Mouse (Mus musculus): ENCODE results near the gene Tmod1.
A peak's percentile ranks its signal among the peaks of the same experiment; 100 is the strongest.

Gene Tmod1

DNA sequence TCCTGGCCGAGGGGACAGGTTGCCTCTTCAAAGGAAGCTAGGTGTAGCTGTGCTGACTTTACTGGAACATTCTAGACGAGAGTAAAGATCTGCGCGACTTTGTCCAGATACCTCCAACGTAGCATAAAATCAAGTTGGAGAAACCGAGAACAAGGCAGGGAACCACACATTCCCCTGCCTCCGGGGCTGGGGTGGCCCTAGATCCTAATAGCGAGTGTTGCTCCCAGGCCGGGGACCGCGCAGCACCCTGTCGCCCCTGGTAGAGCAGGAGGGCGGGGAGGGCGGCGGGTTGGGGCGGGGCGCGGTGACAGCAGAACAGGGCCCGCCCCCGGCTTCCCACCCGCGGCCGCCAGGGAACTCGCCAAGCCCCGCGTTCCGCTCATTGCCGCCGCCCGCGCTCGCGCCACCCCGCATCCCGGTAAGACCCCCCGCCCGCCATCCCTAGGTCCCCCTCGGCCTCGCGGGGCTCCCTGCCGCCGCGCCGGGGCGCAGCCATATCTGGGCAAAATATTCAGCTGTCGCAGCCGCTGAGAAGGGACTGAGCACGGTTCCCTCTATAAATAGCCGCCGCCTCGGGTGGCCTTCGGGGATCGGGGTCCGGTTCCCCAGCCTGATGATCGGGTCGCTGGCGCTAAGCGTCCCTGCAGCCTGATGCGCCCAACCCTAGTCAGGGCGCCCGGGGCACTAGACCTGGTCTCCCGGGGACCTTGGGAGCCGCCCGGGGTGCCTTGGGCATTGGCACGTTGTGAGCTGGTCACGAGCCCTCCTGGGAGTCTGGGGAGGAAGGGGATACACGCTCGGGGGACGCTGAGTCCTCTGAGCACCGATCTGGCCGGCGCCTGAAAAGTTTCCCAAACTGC, at the start of gene Tmod1:
Gene Tmod1 (plus strand): TSS at position 44 of the 860 bp plus-strand sequence.
- DNase-seq (ENCODE audit: low read depth): no peak

- no peak for DNase-seq (ENCODE audit: low read depth)
These were observed 48.2 kb upstream of the Tmod1 start for GRCm38 (mm10) chr4:45990427-45991135.

DNA sequence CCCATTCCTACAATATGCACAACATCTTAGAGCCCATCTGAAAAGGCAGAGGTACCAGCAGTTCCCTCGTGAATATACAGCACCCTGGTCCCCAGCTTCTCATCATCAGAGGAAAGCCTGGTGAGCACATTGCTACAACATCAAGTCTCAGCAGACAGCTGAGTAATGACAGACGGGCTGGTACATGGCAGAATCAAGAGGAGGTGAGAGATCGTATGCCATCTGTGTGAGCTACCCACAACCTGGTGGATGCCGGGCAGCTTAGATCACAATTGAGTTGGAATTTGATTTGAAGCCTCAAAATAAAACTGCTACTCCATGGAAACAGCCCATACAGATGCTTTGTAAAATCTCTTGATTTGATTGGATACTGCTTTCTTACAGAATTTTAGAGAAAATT, 40.2 kb upstream of the Tmod1 start:
- no peak for DNase-seq (ENCODE audit: low read depth)

- no peak for DNase-seq (ENCODE audit: low read depth)
These were observed 30.5 kb upstream of the Tmod1 start for GRCm38 (mm10) chr4:46008142-46008793.

GRCm38 (mm10) chr4:46011698-46012097, 27.0 kb upstream of the Tmod1 start:
- DNase-seq (ENCODE audit: low read depth): no peak

DNA sequence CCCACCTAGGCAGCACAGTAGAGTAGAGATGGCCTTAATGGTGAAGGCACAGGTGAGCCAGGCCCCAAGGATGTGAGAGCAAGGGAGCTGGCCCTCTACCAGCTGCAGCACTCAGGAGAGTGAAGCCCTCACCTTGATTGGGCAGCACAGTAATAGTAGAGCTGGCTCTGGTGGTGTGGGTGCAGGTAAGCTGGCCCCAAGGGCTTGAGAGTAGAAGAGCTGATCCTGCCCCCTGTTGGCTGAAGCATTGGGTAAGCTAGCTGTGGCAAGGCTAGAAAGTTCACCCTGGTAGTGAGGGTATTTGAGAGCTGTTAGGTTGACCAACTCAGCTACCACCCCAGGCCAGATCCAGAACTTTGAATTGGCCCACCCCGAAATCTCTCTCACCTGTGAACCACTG, 23.1 kb upstream of the Tmod1 start:
- DNase-seq (ENCODE audit: low read depth): no peak

- DNase-seq (ENCODE audit: low read depth): peak; percentile 15
These were observed 15.7 kb upstream of the Tmod1 start for GRCm38 (mm10) chr4:46023021-46023481.

DNA sequence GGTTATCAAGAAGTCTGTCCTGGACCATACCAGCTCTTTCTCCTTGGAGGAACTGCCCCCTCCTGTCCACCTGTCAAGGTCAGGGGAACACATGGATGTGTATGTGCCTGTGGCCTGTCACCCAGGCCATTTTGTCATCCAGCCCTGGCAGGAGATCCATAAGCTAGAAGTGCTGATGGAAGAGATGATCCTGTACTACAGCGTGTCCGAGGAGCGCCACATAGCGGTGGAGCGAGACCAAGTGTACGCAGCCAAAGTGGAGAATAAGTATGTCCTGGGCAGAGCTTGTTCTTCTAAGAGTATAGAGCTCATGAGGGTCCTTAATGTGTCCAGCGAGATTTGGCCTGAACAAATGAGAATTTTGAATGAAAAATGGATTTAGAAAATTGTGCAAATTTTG, 12.8 kb upstream of the Tmod1 start:
- DNase-seq (ENCODE audit: low read depth): peak; percentile 52

DNA sequence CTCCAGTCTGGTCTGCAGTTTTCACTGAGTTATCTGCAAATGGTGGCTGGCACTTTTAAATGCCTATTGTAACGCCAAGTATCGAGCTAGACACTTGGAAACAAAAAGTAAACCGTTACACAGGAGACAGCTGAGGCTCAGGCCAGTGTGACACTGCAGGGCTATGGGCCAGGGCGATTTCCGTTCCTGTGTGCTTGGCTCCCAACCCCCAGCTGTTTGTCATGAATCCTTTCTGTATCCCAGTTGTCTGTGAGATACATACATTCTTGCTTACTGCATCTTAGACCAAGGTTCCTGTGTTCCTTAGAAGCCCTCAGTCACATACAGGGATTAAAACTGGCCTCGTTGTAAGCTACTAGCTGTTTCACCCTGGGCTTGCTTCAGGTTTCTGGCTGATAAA, 10.5 kb upstream of the Tmod1 start:
- DNase-seq (ENCODE audit: low read depth): no peak

DNA sequence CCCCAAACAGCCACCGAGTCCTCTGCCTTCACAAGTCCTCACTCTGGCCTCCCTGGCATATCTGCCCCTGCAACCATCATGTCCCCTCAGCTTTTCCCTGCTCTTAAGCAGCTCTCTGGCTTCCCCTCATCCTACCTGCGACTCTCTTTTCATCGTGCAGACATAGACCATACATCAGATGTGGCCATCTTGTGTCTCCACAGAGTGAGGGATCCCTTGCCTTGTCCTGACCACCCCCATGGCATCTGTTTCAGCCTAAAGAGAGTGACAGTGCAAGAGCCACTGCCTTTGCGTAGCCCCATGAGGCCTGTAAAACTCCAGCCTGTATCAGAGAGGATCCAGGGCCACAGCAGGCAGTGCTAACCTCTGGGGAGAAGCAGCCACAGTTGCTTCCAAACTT, 10.0 kb upstream of the Tmod1 start:
- DNase-seq (ENCODE audit: low read depth): no peak

- DNase-seq (ENCODE audit: low read depth): no peak
These were observed 9.2 kb upstream of the Tmod1 start for GRCm38 (mm10) chr4:46029552-46029951.

DNA sequence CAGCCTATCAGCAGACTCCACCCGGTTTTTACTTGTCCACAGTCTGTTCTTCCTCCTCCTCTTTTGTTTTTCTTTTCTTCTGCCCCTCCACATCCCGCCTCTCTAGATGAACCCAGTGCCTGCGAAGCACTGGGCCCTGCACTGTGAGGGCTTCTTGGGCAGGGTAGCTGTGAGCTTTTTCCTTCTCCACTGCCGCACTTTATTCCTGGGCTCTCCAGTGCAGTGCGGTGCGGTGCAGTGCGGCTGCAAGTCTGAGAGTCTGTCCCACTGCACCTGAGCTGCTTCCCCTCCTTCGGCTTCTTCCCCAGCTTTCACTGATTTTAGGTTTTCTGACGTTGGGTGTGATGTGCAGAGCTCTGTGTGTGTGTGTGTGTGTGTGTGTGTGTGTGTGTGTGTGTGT, 6.3 kb upstream of the Tmod1 start:
- no peak for DNase-seq (ENCODE audit: low read depth)

DNA sequence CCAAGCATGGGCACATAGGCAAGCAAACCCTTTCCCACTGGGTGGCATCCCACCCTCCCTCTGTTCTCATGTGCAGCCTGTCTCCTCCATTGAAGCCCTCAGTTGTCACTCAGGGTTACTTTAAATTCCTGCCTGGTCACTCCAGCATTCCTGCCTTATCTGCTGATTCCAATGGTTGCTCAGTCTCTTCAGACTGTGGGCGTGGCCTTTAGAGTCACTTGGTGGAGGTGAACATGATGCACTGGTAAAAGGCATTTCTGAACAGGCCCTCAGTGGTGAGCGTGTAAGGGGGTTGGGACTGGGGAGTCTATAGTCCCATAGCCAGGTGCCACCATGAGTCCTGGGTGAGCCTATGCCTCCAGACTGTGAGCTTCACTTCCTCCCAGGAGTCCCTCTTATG, 5.5 kb upstream of the Tmod1 start:
- DNase-seq (ENCODE audit: low read depth): no peak

GRCm38 (mm10) chr4:46038591-46038891, 194 bp upstream of the Tmod1 start:
- DNase-seq (ENCODE audit: low read depth): no peak

- DNase-seq (ENCODE audit: low read depth): no peak
These were observed 1.2 kb downstream of the Tmod1 start for GRCm38 (mm10) chr4:46039899-46040298.

DNA sequence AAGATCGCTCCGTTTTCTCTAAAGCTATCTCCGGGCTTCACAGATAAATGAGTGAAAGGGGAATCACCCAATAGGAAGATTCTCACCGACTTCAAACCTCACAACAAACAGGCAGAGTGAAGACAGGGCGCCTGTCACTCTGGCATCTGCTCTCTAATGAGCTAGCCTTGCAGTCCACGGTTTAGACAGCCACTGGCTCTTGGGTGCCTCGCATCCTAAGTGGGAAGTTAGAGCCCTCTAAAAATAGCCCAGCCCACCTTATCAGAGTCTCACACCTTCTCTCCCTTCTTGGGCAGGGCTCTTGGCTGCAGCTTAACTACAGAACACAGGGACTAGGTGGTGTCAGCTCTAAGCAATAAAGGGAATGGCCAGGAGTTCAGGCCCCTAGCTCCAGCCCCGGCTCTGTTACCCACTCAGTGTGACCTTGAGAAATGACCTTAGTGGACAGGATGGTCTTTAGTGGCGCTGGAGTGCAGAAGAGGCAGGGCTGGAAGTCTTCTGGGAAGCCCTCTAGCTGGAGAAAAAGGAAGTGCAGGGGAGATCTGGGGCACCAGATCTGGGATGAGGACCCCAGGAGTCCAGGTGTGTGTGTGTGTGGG, 2.0 kb downstream of the Tmod1 start:
- DNase-seq (ENCODE audit: low read depth): no peak

GRCm38 (mm10) chr4:46041761-46042504, 3.2 kb downstream of the Tmod1 start:
- DNase-seq (ENCODE audit: low read depth): peak; percentile 50

DNA sequence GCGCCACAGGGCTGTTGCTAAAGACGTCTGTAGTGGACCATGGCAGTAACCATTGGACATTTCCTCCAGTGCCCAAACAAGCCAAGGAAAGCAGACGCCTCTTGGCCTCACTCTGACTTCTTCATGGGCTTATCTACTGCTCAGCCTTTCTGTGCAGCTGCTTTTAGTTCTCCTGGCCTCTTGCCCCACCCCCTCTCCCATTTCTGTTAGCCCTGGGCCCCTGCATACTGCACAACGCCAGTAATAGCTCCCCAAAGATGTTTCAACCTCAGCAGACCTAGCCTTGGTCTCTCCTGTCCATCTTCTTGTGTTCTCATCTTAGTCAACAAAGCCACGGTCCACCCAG, 3.7 kb downstream of the Tmod1 start:
- no peak for DNase-seq (ENCODE audit: low read depth)

DNA sequence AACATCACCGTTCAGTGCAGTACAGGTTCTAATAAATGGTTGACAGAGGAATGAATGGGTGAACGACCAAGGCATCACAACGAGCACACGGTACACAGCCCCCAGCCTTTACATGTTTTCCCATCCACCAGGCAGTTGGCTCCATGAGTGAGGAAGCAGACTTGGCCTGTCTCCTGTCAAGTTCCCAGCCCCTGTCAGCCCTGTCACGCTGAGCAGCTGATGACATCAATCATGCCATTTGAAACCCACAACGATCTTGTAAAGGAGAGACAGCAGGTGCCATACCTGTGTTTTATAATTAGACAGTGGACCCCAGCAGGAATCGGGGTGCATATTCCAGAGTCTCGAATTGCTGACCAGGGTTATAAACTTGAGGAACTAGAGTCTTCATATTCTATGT, 4.6 kb downstream of the Tmod1 start:
- no peak for DNase-seq (ENCODE audit: low read depth)

GRCm38 (mm10) chr4:46047971-46048370, 9.2 kb downstream of the Tmod1 start:
- peak; percentile 32 for DNase-seq (ENCODE audit: low read depth)

GRCm38 (mm10) chr4:46048418-46048817, 9.7 kb downstream of the Tmod1 start:
- no peak for DNase-seq (ENCODE audit: low read depth)

Data from NIH3T3 (cell line).